Mouse (Mus musculus) granulocyte monocyte progenitor cell, adult 5-6 weeks (primary cell): ENCODE measurements around the gene C3. TPM values are rescaled to one million over a fixed set of nuclear protein-coding genes. Genes with fewer than 3 reads are reported as not detected.

Experiments
- ATAC-seq: replicated peaks from 2 replicates; pipeline ENCODE4 v1.8.0; 2016; ENCODE audit warnings: mild to moderate bottlenecking, moderate TSS enrichment, inconsistent platforms; ENCODE audit not compliant: poor library complexity, severe bottlenecking
- total RNA-seq, 2 experiments: library from RNA; stranded (forward) in 1 of 2; stranded (reverse) in 1 of 2; fragments of 200-712, 200-1000 nt in 1 of 2; fragments of >200 nt in 1 of 2; fragmentation: Nextera tagmentation in 1 of 2; gene quantifications; 2 replicates each; pipeline ENCODE4 v1.2.3; 2014 to 2017

The C3 gene
- total RNA-seq, 2 experiments from 2014 or later = 67.4 to 146 TPM

GRCm38 (mm10) chr17:57227468-57227867 is 468 bp downstream of the C3 start:
- no peak for ATAC-seq

- ATAC-seq = 0 out of 2 replicates have a peak, but pooled peaks have one; percentile 10
These were observed 4.6 kb downstream of the C3 start for GRCm38 (mm10) chr17:57223313-57223712.

- no peak for ATAC-seq
These were observed 6.0 kb downstream of the C3 start for GRCm38 (mm10) chr17:57221911-57222310.

GRCm38 (mm10) chr17:57219884-57220207 is 8.1 kb downstream of the C3 start:
- ATAC-seq = peak; percentile 34; the same call in 1 of the 2 replicates

GRCm38 (mm10) chr17:57219167-57219883 is 8.6 kb downstream of the C3 start:
- peak; percentile 73 for ATAC-seq

- ATAC-seq = no peak
These were observed 9.5 kb downstream of the C3 start for GRCm38 (mm10) chr17:57218335-57218900.

GRCm38 (mm10) chr17:57214676-57215387 is 13.1 kb downstream of the C3 start:
- no peak for ATAC-seq

GRCm38 (mm10) chr17:57211501-57211900 is 16.4 kb downstream of the C3 start:
- ATAC-seq = no peak

- ATAC-seq = peak; percentile 25; the same call in 1 of the 2 replicates
These were observed 18.6 kb downstream of the C3 start for GRCm38 (mm10) chr17:57209330-57209729.

GRCm38 (mm10) chr17:57207938-57208337 is 20.0 kb downstream of the C3 start:
- ATAC-seq = no peak

- no peak for ATAC-seq
These were observed 25.9 kb downstream of the C3 start for GRCm38 (mm10) chr17:57201841-57202724.

GRCm38 (mm10) chr17:57198252-57198651 is 29.7 kb downstream of the C3 start:
- ATAC-seq = peak; percentile 51

GRCm38 (mm10) chr17:57195326-57196010 is 32.5 kb downstream of the C3 start:
- no peak for ATAC-seq

- ATAC-seq = peak; percentile 4; the same call in 1 of the 2 replicates
These were observed 33.2 kb downstream of the C3 start for GRCm38 (mm10) chr17:57194771-57195170.

- peak; percentile 88 for ATAC-seq
These were observed 33.9 kb downstream of the C3 start, which contains the start of gene Tnfsf14 for GRCm38 (mm10) chr17:57194041-57194507. TSS of gene Tnfsf14 (minus strand) at chr17:57194177.

GRCm38 (mm10) chr17:57188510-57189192 is 39.3 kb downstream of the C3 start:
- ATAC-seq = peak; percentile 69

- ATAC-seq = no peak
These were observed 42.3 kb downstream of the C3 start for GRCm38 (mm10) chr17:57185641-57186040.

- ATAC-seq = peak; percentile 64
These were observed 45.1 kb downstream of the C3 start for GRCm38 (mm10) chr17:57182871-57183270.

GRCm38 (mm10) chr17:57180363-57180762 is 47.6 kb downstream of the C3 start:
- ATAC-seq = peak; percentile 73
